Mouse (Mus musculus): Measurements from ENCODE around the gene Apba2. TPM values are rescaled to one million over a fixed set of nuclear protein-coding genes. Genes with fewer than 3 reads are reported as not detected.

Apba2 gene
- total and polyA plus RNA-seq, 3 experiments, result 0.11 TPM; not detected in 2

DNA sequence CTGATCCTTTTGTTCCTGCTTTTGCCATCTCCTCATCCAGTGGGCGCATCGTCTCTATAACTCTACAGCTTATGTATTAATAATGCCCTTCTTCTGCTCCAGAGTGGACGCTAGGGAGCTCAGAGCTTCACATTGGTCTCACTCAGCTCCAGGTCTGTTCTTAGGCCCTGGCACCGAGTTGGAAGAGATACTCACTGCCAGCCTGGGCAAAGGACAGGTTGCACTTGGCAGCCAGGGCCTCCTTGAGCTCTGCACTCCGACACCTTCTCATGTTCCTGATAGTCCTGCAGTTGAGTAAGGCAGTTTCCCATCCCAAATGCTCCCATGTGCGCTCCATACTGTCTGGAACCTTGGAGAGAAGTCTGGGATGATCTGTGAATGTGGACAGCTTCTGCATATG lies 76.7 kb downstream of the Apba2 start:
- TF ChIP-seq GATA1 (IDR thresholded peaks at IDR 0.05; ENCODE audit: borderline replicate concordance, low read length), result no peak
- no peak for TF ChIP-seq CTCF (IDR thresholded peaks at IDR 0.05; ENCODE audit: low read depth, low read length)
- TF ChIP-seq POLR2AphosphoS5 (IDR thresholded peaks at IDR 0.05; ENCODE audit: insufficient replicate concordance, low read depth, low read length), result no peak
- no peak for TF ChIP-seq TAL1 (conservative IDR thresholded peaks at IDR 0.05; ENCODE audit: low read depth, low read length)
- TF ChIP-seq GATA2 (IDR thresholded peaks at IDR 0.05; ENCODE audit: borderline replicate concordance, low read depth, low read length), result no peak
- H3K9me3 ChIP-seq (replicated peaks), result peaks cover 63% of the 10 kb centered on the region
- H3K36me3 ChIP-seq (replicated peaks), result no peaks in the 10 kb centered on the region
- DNase-seq (ENCODE audit: low spot score), result no peak
- ATAC-seq (ENCODE audit: extremely low read depth, insufficient number of reproducible peaks, low FRiP score, poor library complexity, severe bottlenecking), result no peak
- H3K4me1 ChIP-seq (ENCODE audit: insufficient read depth, low read depth, low read length), result no peaks in the 10 kb centered on the region
- H3K4me3 ChIP-seq (ENCODE audit: low read depth, low read length), result no peak overlapping the region
- H3K27me3 ChIP-seq (ENCODE audit: insufficient read depth, low read length), result no peaks in the 10 kb centered on the region

GRCm38 (mm10) chr7:64579887-64580286 lies 78.4 kb downstream of the Apba2 start:
- Histone ChIP-seq H3K36me3 (replicated peaks) (no peaks in the 10 kb centered on the region), H3K4me1 (ENCODE audit: insufficient read depth, low read depth, low read length) (no peaks in the 10 kb centered on the region), H3K9me3 (replicated peaks) (peaks cover 64% of the 10 kb centered on the region), H3K27me3 (ENCODE audit: insufficient read depth, low read length) (no peaks in the 10 kb centered on the region), H3K4me3 (ENCODE audit: low read depth, low read length) (no peak overlapping the region)
- ATAC-seq (ENCODE audit: extremely low read depth, insufficient number of reproducible peaks, low FRiP score, poor library complexity, severe bottlenecking) (no peak), DNase-seq (ENCODE audit: low spot score) (no peak)
- TF ChIP-seq CTCF (IDR thresholded peaks at IDR 0.05; ENCODE audit: low read depth, low read length) (no peak), TAL1 (conservative IDR thresholded peaks at IDR 0.05; ENCODE audit: low read depth, low read length) (no peak), GATA2 (IDR thresholded peaks at IDR 0.05; ENCODE audit: borderline replicate concordance, low read depth, low read length) (no peak), GATA1 (IDR thresholded peaks at IDR 0.05; ENCODE audit: borderline replicate concordance, low read length) (no peak), POLR2AphosphoS5 (IDR thresholded peaks at IDR 0.05; ENCODE audit: insufficient replicate concordance, low read depth, low read length) (no peak)

DNA sequence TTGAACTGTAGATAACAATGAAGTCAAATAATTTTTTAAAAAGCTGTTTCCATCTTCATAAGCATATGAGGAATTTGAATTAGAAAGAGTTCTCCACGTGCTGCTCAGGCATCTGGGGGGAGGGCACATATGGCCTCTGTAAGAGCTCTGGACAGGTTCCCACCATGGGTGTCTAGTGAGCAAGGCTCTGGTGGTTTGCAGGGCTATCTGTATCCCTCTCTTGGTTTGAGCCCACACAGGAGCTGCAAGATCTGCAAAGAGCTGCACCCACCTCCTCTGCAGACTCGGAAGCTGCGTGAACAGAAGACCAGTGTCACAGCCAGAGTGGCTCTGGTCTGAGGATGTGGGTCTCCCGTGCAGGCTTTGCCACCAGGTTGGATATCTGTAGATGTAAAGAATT lies 78.8 kb downstream of the Apba2 start:
- DNase-seq (ENCODE audit: low spot score), result no peak
- no peaks in the 10 kb centered on the region for H3K27me3 ChIP-seq (ENCODE audit: insufficient read depth, low read length)
- no peak overlapping the region for H3K4me3 ChIP-seq (ENCODE audit: low read depth, low read length)
- TF ChIP-seq CTCF (IDR thresholded peaks at IDR 0.05; ENCODE audit: low read depth, low read length) (no peak), TAL1 (conservative IDR thresholded peaks at IDR 0.05; ENCODE audit: low read depth, low read length) (no peak), GATA1 (IDR thresholded peaks at IDR 0.05; ENCODE audit: borderline replicate concordance, low read length) (no peak), POLR2AphosphoS5 (IDR thresholded peaks at IDR 0.05; ENCODE audit: insufficient replicate concordance, low read depth, low read length) (no peak), GATA2 (IDR thresholded peaks at IDR 0.05; ENCODE audit: borderline replicate concordance, low read depth, low read length) (no peak)
- H3K9me3 ChIP-seq (replicated peaks), result peaks cover 61% of the 10 kb centered on the region
- H3K4me1 ChIP-seq (ENCODE audit: insufficient read depth, low read depth, low read length), result no peaks in the 10 kb centered on the region
- ATAC-seq (ENCODE audit: extremely low read depth, insufficient number of reproducible peaks, low FRiP score, poor library complexity, severe bottlenecking), result no peak
- H3K36me3 ChIP-seq (replicated peaks), result no peaks in the 10 kb centered on the region

DNA sequence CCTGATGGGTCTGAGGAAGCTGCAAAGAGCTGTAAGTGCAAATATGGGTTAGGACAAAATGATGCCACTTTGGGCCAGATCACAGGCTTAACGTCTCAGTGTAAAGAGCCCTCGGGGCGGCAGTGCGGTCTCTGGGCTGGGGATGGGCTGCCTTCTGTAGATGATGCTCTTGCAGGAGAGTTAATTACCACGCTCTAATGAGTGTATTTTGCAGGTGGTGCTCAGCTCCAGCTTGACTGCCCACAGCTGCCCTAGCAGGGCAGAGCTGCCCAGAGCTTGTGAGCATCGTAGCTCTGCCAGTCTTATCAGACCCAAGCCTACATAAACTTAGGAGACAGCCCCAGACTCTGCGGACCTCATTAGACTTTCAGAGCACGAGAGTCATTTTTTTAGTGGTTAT lies 80.9 kb downstream of the Apba2 start:
- TF ChIP-seq CTCF (IDR thresholded peaks at IDR 0.05; ENCODE audit: low read depth, low read length) (no peak), GATA1 (IDR thresholded peaks at IDR 0.05; ENCODE audit: borderline replicate concordance, low read length) (no peak), TAL1 (conservative IDR thresholded peaks at IDR 0.05; ENCODE audit: low read depth, low read length) (no peak), POLR2AphosphoS5 (IDR thresholded peaks at IDR 0.05; ENCODE audit: insufficient replicate concordance, low read depth, low read length) (no peak), GATA2 (IDR thresholded peaks at IDR 0.05; ENCODE audit: borderline replicate concordance, low read depth, low read length) (no peak)
- Histone ChIP-seq H3K36me3 (replicated peaks) (no peaks in the 10 kb centered on the region), H3K27me3 (ENCODE audit: insufficient read depth, low read length) (no peaks in the 10 kb centered on the region), H3K4me1 (ENCODE audit: insufficient read depth, low read depth, low read length) (no peaks in the 10 kb centered on the region), H3K9me3 (replicated peaks) (peaks cover 57% of the 10 kb centered on the region), H3K4me3 (ENCODE audit: low read depth, low read length) (no peak overlapping the region)
- ATAC-seq (ENCODE audit: extremely low read depth, insufficient number of reproducible peaks, low FRiP score, poor library complexity, severe bottlenecking) (no peak), DNase-seq (ENCODE audit: low spot score) (no peak)

GRCm38 (mm10) chr7:64583670-64584121 lies 82.2 kb downstream of the Apba2 start:
- Histone ChIP-seq H3K36me3 (replicated peaks) (no peaks in the 10 kb centered on the region), H3K4me3 (ENCODE audit: low read depth, low read length) (no peak overlapping the region), H3K4me1 (ENCODE audit: insufficient read depth, low read depth, low read length) (no peaks in the 10 kb centered on the region), H3K9me3 (replicated peaks) (peaks cover 49% of the 10 kb centered on the region), H3K27me3 (ENCODE audit: insufficient read depth, low read length) (no peaks in the 10 kb centered on the region)
- TF ChIP-seq GATA1 (IDR thresholded peaks at IDR 0.05; ENCODE audit: borderline replicate concordance, low read length) (no peak), POLR2AphosphoS5 (IDR thresholded peaks at IDR 0.05; ENCODE audit: insufficient replicate concordance, low read depth, low read length) (no peak), CTCF (IDR thresholded peaks at IDR 0.05; ENCODE audit: low read depth, low read length) (no peak), TAL1 (conservative IDR thresholded peaks at IDR 0.05; ENCODE audit: low read depth, low read length) (no peak), GATA2 (IDR thresholded peaks at IDR 0.05; ENCODE audit: borderline replicate concordance, low read depth, low read length) (no peak)
- DNase-seq (ENCODE audit: low spot score) (no peak), ATAC-seq (ENCODE audit: extremely low read depth, insufficient number of reproducible peaks, low FRiP score, poor library complexity, severe bottlenecking) (no peak)

- H3K27me3 ChIP-seq (ENCODE audit: insufficient read depth, low read length), result no peaks in the 10 kb centered on the region
- peaks cover 37% of the 10 kb centered on the region for H3K9me3 ChIP-seq (replicated peaks)
- TF ChIP-seq CTCF (IDR thresholded peaks at IDR 0.05; ENCODE audit: low read depth, low read length) (no peak), GATA1 (IDR thresholded peaks at IDR 0.05; ENCODE audit: borderline replicate concordance, low read length) (no peak), GATA2 (IDR thresholded peaks at IDR 0.05; ENCODE audit: borderline replicate concordance, low read depth, low read length) (no peak), TAL1 (conservative IDR thresholded peaks at IDR 0.05; ENCODE audit: low read depth, low read length) (no peak), POLR2AphosphoS5 (IDR thresholded peaks at IDR 0.05; ENCODE audit: insufficient replicate concordance, low read depth, low read length) (no peak)
- no peaks in the 10 kb centered on the region for H3K4me1 ChIP-seq (ENCODE audit: insufficient read depth, low read depth, low read length)
- H3K4me3 ChIP-seq (ENCODE audit: low read depth, low read length), result no peak overlapping the region
- H3K36me3 ChIP-seq (replicated peaks), result no peaks in the 10 kb centered on the region
- no peak for ATAC-seq (ENCODE audit: extremely low read depth, insufficient number of reproducible peaks, low FRiP score, poor library complexity, severe bottlenecking)
- no peak for DNase-seq (ENCODE audit: low spot score)
These were observed 84.6 kb downstream of the Apba2 start for GRCm38 (mm10) chr7:64586133-64586532.

Data from G1E (cell line).